Mouse (Mus musculus): ENCODE measurements at regions not wholly inside any gene's neighbourhood (a gene's known extent, or its start where the extent isn't known, plus 50 kb on each side); places are given as distances from the start of the nearest gene placed in this dataset.
A peak's percentile ranks its signal among the peaks of the same experiment; 100 is the strongest.

DNA sequence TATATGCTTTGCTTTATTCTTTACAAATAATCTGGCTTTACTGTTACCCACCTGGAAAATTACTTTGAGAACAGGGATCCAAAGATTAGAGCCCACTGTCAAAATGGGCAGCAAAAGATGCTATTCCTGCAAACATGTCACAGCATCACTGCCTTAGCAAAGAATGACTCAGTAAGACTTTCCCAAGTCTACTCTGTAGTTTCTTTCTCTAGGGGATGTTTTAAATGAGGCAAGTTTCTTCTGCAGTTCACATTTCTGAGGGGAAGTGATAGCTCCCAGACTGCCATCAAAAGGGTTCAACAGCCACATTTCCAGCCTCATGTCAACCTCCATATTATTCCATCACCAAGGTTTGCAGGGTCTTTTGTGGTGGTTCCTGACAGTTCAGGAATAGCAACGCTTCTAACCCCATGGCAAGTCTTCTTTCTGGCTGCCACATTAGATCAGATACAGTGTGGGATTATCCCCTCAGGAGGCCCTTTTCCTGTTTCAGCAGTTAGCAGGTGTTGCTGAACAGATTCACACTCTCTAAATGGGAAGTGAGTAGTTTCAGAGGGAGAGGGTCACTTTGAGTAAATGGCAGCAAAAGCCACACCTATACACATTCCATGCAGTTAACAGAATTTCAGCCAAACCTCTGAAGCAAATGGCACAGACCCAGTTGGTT lies 669.7 kb upstream of the Adgra3 start:
- H3K9ac ChIP-seq (ENCODE audit: insufficient read depth, low read depth, low read length, poor library complexity, severe bottlenecking): no peak overlapping the region
- H3K9me3 ChIP-seq (ENCODE audit: control insufficient read depth, insufficient read depth, low read depth, low read length): no peaks in the 10 kb centered on the region
- H3K27ac ChIP-seq (ENCODE audit: insufficient read depth, low read depth, low read length, poor library complexity, severe bottlenecking): no peak overlapping the region
- no peaks in the 10 kb centered on the region for H3K4me1 ChIP-seq (ENCODE audit: control insufficient read depth in 2 of 2, insufficient read depth in 2 of 2, low read length in 2 of 2, poor library complexity in 1 of 2)
- DNase-seq (ENCODE audit: low read depth, low spot score): no peak
- no peak overlapping the region for H3K4me3 ChIP-seq (ENCODE audit: insufficient read depth in 1 of 2, low read depth in 1 of 2, low read length in 2 of 2, poor library complexity in 1 of 2, severe bottlenecking in 1 of 2)
- H3K36me3 ChIP-seq (ENCODE audit: control insufficient read depth, insufficient read depth, low read length, poor library complexity, severe bottlenecking): no peaks in the 10 kb centered on the region
- in situ Hi-C loops (cut with MboI; ENCODE audit: low sequenced_read_pairs in 2 of 2, unreplicated experiment in 2 of 2): no loop called here
- TF ChIP-seq HCFC1 (IDR thresholded peaks at IDR 0.05; ENCODE audit: borderline replicate concordance, insufficient read depth, low read length) (no peak), ZC3H11A (IDR thresholded peaks at IDR 0.05; ENCODE audit: borderline replicate concordance, low read depth, low read length) (no peak), ZNF384 (IDR thresholded peaks at IDR 0.05; ENCODE audit: low read depth, low read length) (no peak), CHD2 (IDR thresholded peaks at IDR 0.05; ENCODE audit: low read depth, low read length) (no peak), MAFK (IDR thresholded peaks at IDR 0.05; ENCODE audit: insufficient read depth, low read depth, low read length) (no peak)

DNA sequence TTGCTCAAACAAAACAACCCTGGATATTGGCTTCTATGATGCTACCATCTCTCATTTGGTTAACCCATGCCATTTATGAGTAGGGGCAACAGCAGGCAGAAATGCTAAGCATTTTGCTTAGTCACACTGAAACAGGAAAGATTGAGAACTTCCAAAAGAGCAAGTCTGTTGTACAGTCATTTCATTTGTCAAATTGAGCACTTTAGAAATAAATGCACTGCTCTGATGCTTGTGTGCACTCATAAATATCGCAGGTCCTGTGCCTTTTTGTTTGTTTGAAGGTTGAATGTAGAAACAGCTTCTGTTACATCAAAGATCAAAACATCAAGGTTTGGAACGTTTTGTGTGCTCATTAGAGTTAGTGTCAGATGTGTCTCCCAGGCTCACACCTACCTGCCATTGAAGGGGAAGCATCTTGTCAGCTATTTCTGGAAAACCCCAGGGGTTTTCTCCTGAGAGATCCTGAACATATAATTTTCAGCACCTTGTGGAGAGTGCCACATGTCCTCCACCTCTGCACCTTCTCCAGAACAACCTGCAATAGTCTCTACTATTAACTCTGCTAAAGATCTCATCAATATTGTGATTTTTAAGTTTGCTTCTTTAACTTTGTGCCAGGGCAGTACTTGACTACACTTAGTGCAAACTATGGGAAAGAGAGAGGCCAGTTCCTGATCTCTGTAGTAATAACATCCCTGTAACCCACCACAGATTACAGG lies 648.3 kb upstream of the Adgra3 start:
- DNase-seq (ENCODE audit: low read depth, low spot score): no peak
- TF ChIP-seq ZC3H11A (IDR thresholded peaks at IDR 0.05; ENCODE audit: borderline replicate concordance, low read depth, low read length) (no peak), HCFC1 (IDR thresholded peaks at IDR 0.05; ENCODE audit: borderline replicate concordance, insufficient read depth, low read length) (no peak), CHD2 (IDR thresholded peaks at IDR 0.05; ENCODE audit: low read depth, low read length) (no peak), ZNF384 (IDR thresholded peaks at IDR 0.05; ENCODE audit: low read depth, low read length) (no peak), MAFK (IDR thresholded peaks at IDR 0.05; ENCODE audit: insufficient read depth, low read depth, low read length) (no peak)
- in situ Hi-C loops (cut with MboI; ENCODE audit: low sequenced_read_pairs in 2 of 2, unreplicated experiment in 2 of 2): no loop called here
- H3K9me3 ChIP-seq (ENCODE audit: control insufficient read depth, insufficient read depth, low read depth, low read length): no peaks in the 10 kb centered on the region
- no peak overlapping the region for H3K27ac ChIP-seq (ENCODE audit: insufficient read depth, low read depth, low read length, poor library complexity, severe bottlenecking)
- H3K4me1 ChIP-seq (ENCODE audit: control insufficient read depth in 2 of 2, insufficient read depth in 2 of 2, low read length in 2 of 2, poor library complexity in 1 of 2): no peaks in the 10 kb centered on the region
- H3K36me3 ChIP-seq (ENCODE audit: control insufficient read depth, insufficient read depth, low read length, poor library complexity, severe bottlenecking): no peaks in the 10 kb centered on the region
- no peak overlapping the region for H3K4me3 ChIP-seq (ENCODE audit: insufficient read depth in 1 of 2, low read depth in 1 of 2, low read length in 2 of 2, poor library complexity in 1 of 2, severe bottlenecking in 1 of 2)
- no peak overlapping the region for H3K9ac ChIP-seq (ENCODE audit: insufficient read depth, low read depth, low read length, poor library complexity, severe bottlenecking)

DNA sequence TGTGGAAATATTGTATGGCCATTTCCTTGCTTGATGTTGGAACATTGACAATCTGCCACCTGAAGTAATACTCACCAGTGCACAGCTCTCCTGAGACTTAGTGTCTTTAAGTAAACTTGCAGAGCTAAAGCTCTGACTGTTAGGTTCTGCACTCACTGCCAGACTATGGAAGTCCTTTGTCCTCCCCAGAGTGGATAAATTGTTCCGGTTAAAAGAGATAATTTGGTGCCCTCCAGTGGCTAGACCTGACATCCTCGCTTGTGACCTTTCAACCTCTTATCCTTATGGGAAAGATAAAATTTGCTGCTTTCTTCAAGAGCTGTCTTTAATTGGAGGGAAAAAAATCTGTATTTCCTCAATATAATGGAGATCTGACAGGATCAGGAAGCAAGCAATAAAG lies 639.3 kb upstream of the Adgra3 start:
- Histone ChIP-seq H3K4me3 (ENCODE audit: insufficient read depth in 1 of 2, low read depth in 1 of 2, low read length in 2 of 2, poor library complexity in 1 of 2, severe bottlenecking in 1 of 2) (no peak overlapping the region), H3K36me3 (ENCODE audit: control insufficient read depth, insufficient read depth, low read length, poor library complexity, severe bottlenecking) (no peaks in the 10 kb centered on the region), H3K4me1 (ENCODE audit: control insufficient read depth in 2 of 2, insufficient read depth in 2 of 2, low read length in 2 of 2, poor library complexity in 1 of 2) (no peaks in the 10 kb centered on the region), H3K9ac (ENCODE audit: insufficient read depth, low read depth, low read length, poor library complexity, severe bottlenecking) (no peak overlapping the region), H3K27ac (ENCODE audit: insufficient read depth, low read depth, low read length, poor library complexity, severe bottlenecking) (no peak overlapping the region), H3K9me3 (ENCODE audit: control insufficient read depth, insufficient read depth, low read depth, low read length) (no peaks in the 10 kb centered on the region)
- in situ Hi-C loops (cut with MboI; ENCODE audit: low sequenced_read_pairs in 2 of 2, unreplicated experiment in 2 of 2): no loop called here
- DNase-seq (ENCODE audit: low read depth, low spot score): peak; percentile 20
- TF ChIP-seq ZNF384 (IDR thresholded peaks at IDR 0.05; ENCODE audit: low read depth, low read length) (no peak), MAFK (IDR thresholded peaks at IDR 0.05; ENCODE audit: insufficient read depth, low read depth, low read length) (no peak), ZC3H11A (IDR thresholded peaks at IDR 0.05; ENCODE audit: borderline replicate concordance, low read depth, low read length) (no peak), CHD2 (IDR thresholded peaks at IDR 0.05; ENCODE audit: low read depth, low read length) (no peak), HCFC1 (IDR thresholded peaks at IDR 0.05; ENCODE audit: borderline replicate concordance, insufficient read depth, low read length) (no peak)

DNA sequence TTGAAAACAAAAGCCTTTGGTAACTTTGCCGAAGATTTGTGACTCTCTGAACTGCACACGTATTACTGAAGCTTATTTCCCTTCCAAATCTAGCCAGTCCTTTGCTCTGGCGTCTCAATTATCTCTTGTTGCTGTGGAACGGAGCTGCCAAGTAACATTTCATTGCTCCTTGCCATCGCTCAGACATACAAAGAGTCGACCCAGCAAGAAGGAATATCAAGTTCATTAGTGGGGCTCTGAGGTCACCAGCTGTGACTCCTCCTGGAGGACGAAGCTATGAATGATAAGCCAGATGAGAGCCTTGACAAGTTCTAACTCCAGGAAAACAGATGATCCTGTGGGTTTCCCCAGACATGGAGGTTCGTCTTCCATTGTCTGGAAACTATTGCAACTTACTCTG lies 638.8 kb upstream of the Adgra3 start:
- Histone ChIP-seq H3K9me3 (ENCODE audit: control insufficient read depth, insufficient read depth, low read depth, low read length) (no peaks in the 10 kb centered on the region), H3K27ac (ENCODE audit: insufficient read depth, low read depth, low read length, poor library complexity, severe bottlenecking) (no peak overlapping the region), H3K4me1 (ENCODE audit: control insufficient read depth in 2 of 2, insufficient read depth in 2 of 2, low read length in 2 of 2, poor library complexity in 1 of 2) (no peaks in the 10 kb centered on the region), H3K4me3 (ENCODE audit: insufficient read depth in 1 of 2, low read depth in 1 of 2, low read length in 2 of 2, poor library complexity in 1 of 2, severe bottlenecking in 1 of 2) (no peak overlapping the region), H3K36me3 (ENCODE audit: control insufficient read depth, insufficient read depth, low read length, poor library complexity, severe bottlenecking) (no peaks in the 10 kb centered on the region), H3K9ac (ENCODE audit: insufficient read depth, low read depth, low read length, poor library complexity, severe bottlenecking) (no peak overlapping the region)
- no peak for DNase-seq (ENCODE audit: low read depth, low spot score)
- in situ Hi-C loops (cut with MboI; ENCODE audit: low sequenced_read_pairs in 2 of 2, unreplicated experiment in 2 of 2): no loop called here
- no peak for TF ChIP-seq MAFK (IDR thresholded peaks at IDR 0.05; ENCODE audit: insufficient read depth, low read depth, low read length)
- TF ChIP-seq CHD2 (IDR thresholded peaks at IDR 0.05; ENCODE audit: low read depth, low read length): no peak
- TF ChIP-seq ZC3H11A (IDR thresholded peaks at IDR 0.05; ENCODE audit: borderline replicate concordance, low read depth, low read length): no peak
- no peak for TF ChIP-seq ZNF384 (IDR thresholded peaks at IDR 0.05; ENCODE audit: low read depth, low read length)
- no peak for TF ChIP-seq HCFC1 (IDR thresholded peaks at IDR 0.05; ENCODE audit: borderline replicate concordance, insufficient read depth, low read length)
